Mouse (Mus musculus) midbrain, postnatal 0 days (tissue): Measurements from ENCODE around the gene Ppif. TPM values are rescaled to one million over a fixed set of nuclear protein-coding genes. Genes with fewer than 3 reads are reported as not detected.

Experiments used
- ATAC-seq: fragments of 200-750 bp; cut with Nextera tagmentation; 2 replicates; pipeline ENCODE4 v1.8.0; 2017; ENCODE audit warnings: moderate number of reproducible peaks, mild to moderate bottlenecking, moderate TSS enrichment, moderate library complexity; ENCODE audit not compliant: low FRiP score
- DNase-seq: peaks from one replicate; pipeline ENCODE4 v3.0.0-alpha.2; 2015; ENCODE audit warnings: low spot score
- H3K27ac ChIP-seq: fragments of 300-500 bp; sonication (generic); 2 replicates; pipeline ENCODE4 v1.5.1; 2014; ENCODE audit warnings: low read depth, mild to moderate bottlenecking, low read length, mixed read lengths
- H3K27me3 ChIP-seq: fragments of 300-500 bp; sonication (generic); 2 replicates; pipeline ENCODE4 v1.6.1; 2014; ENCODE audit warnings: low read length, control low read depth, mixed read lengths; ENCODE audit not compliant: insufficient read depth
- H3K36me3 ChIP-seq: fragments of 300-500 bp; sonication (generic); 2 replicates; pipeline ENCODE4 v1.6.1; 2014; ENCODE audit warnings: low read length, control low read depth, mixed read lengths; ENCODE audit not compliant: insufficient read depth
- H3K4me1 ChIP-seq: fragments of 300-500 bp; sonication (generic); 2 replicates; pipeline ENCODE4 v1.6.1; 2014; ENCODE audit warnings: mild to moderate bottlenecking, control low read depth, antibody characterized with exemption, low read length, mixed read lengths; ENCODE audit not compliant: insufficient read depth
- H3K4me2 ChIP-seq: fragments of 300-500 bp; sonication (generic); 2 replicates; pipeline ENCODE4 v1.6.1; 2014; ENCODE audit warnings: low read depth, mild to moderate bottlenecking, low read length, mixed read lengths; ENCODE audit not compliant: poor library complexity, severe bottlenecking
- H3K4me3 ChIP-seq: fragments of 300-500 bp; sonication (generic); 2 replicates; pipeline ENCODE4 v1.5.1; 2014; ENCODE audit warnings: low read depth, mild to moderate bottlenecking, low read length, moderate library complexity
- H3K9ac ChIP-seq: fragments of 300-500 bp; sonication (generic); replicated peaks from 2 replicates; pipeline ENCODE4 v1.6.1; 2014; ENCODE audit warnings: mild to moderate bottlenecking, low read length, moderate library complexity, mixed read lengths; ENCODE audit not compliant: poor library complexity, severe bottlenecking
- H3K9me3 ChIP-seq: fragments of 300-500 bp; sonication (generic); 2 replicates; pipeline ENCODE4 v1.6.1; 2016; ENCODE audit warnings: low read length, control low read depth
- CTCF ChIP-seq: IDR thresholded peaks from 2 replicates; pipeline ENCODE4 v1.5.1; 2016; ENCODE audit warnings: antibody characterized with exemption, mild to moderate bottlenecking
- WGBS: fragments of 180-500 bp; shearing (Covaris S2); extraction: QIAGEN DNeasy Blood & Tissue Kit; methylation state at CpG from one replicate; pipeline ENCODE4 v1.1.7; 2014; 5-methylcytosine and 5-hydroxymethylcytosine counted together
- polyA plus RNA-seq: library from polyadenylated mRNA; unstranded; fragments of >200 nt; fragmentation: Nextera tagmentation; extraction: Ambion mirVana; gene quantifications from 2 replicates; pipeline ENCODE4 v1.2.1, GENCODE M21; 2015
- total RNA-seq: library from RNA; depleted of rRNA; stranded (reverse); fragments of >200 nt; gene quantifications from 2 replicates; pipeline ENCODE4 v1.2.3, GENCODE M21; 2014

Ppif gene
- total and polyA plus RNA-seq, 2 experiments from 2014 or later, result 50.2 to 55.8 TPM

DNA sequence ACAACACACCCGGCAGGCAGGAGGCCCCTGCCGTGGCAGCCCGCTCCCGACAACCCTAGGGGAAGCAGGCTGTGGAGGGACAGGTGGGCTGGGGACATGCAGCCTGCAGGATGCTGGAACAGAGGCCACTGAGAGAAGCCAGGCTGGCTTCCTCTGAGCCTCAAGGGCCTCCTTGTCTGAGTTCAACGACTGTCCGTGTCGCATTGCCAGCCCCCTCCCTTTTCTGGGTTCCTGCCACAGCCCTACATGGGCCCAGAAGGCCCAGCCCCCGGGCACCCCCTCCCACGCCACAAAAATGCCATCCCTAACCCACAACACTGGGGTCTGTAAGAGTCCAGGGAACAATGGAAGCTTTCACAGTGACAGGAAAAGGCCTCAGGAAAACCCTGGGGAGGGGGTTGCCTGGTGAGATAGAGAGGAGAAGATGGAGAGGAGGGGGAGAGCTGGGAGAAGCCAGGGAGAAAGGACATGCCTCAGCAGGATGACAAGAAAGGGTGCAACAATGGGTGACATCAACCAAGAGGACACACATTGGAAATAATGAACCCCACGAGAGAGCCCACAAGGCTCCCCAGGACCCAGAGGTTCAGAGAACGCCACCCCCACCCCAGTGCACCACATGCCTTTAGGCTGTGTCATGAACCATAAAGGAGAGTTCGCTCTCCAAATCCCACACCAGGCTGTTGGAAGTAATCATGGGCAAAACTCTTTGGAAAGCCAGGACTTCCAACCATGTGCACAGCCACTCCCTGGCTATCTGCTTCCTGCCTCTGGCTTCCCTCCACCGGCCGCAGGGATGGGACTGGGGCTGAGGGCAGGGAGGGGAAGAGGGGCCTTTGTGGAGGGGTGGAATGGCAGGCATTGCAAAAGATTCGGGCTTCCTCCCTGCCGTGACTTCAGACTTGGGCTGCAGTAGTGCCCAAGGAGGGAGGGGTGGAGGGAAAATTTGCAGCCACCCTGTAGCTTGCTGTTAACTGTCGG lies 41.1 kb downstream of the Ppif start:
- Histone ChIP-seq H3K4me1 (peaks cover 7% of the 10 kb centered on the region), H3K9ac (no peak overlapping the region), H3K9me3 (no peaks in the 10 kb centered on the region), H3K36me3 (no peaks in the 10 kb centered on the region), H3K27ac (peak overlapping the region; percentile 43; the same call in 1 of the 2 replicates), H3K4me2 (no peak overlapping the region), H3K4me3 (no peak overlapping the region), H3K27me3 (no peaks in the 10 kb centered on the region)
- TF ChIP-seq CTCF, result no peak
- 31% methylated on average over 17 of the region's 17 CpGs for WGBS
- DNase-seq (peak; percentile 66), ATAC-seq (peak; percentile 74)

DNA sequence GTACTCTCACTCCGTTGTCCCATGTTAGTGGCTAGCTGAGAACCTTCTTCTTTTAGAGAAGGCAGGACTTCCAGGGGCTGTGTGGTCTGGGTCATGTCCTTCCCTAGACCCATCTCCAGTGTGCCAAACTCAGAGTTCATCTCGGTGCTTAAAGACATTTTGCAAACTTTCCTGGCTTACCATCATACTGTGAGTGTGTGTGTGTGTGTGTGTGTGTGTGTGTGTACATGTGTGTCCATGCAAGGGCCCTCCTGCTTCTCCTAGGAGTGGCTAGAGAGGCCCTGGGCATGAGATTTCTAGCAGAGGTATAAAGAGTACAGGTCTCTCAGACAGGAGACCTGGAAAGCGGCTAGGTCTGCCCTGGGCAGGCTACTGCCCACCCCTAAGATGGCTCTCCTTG lies 42.2 kb downstream of the Ppif start:
- peaks cover 7% of the 10 kb centered on the region for H3K4me1 ChIP-seq

DNA sequence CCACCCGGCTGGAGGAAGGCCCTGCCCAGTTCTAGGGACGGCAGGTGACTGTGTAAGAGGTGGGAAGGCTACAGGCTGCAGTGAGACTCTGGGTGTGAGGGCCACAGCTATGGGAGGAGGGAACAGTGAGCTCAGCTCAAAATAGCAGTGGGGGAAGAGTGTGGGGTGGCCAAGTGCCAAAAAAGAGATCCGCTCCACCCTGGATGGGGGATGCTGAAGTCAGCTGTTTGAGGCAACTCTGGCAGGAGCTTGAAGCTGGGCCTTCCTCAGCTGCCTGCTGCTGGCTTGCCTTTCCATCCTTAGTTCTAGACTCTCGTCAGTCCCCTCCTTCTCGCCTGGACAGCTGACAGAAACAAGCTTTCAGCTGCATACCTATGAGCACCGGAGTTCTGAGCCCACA lies 42.6 kb downstream of the Ppif start:
- no peaks in the 10 kb centered on the region for H3K36me3 ChIP-seq
- peaks cover 7% of the 10 kb centered on the region for H3K4me1 ChIP-seq
- H3K27ac ChIP-seq, result no peak overlapping the region
- no peak overlapping the region for H3K4me2 ChIP-seq
- no peaks in the 10 kb centered on the region for H3K9me3 ChIP-seq
- 57% methylated on average over 6 of the region's 6 CpGs for WGBS
- no peak overlapping the region for H3K9ac ChIP-seq
- no peak overlapping the region for H3K4me3 ChIP-seq
- TF ChIP-seq CTCF, result no peak
- ATAC-seq (no peak), DNase-seq (peak; percentile 70)
- H3K27me3 ChIP-seq, result no peaks in the 10 kb centered on the region

More for the DNA sequence above, 42.2 kb downstream of the Ppif start:
- H3K27me3 ChIP-seq, result no peaks in the 10 kb centered on the region
- no peak for TF ChIP-seq CTCF
- no peak overlapping the region for H3K4me3 ChIP-seq
- H3K27ac ChIP-seq, result no peak overlapping the region
- no peak overlapping the region for H3K9ac ChIP-seq
- ATAC-seq (no peak), DNase-seq (no peak)
- no peaks in the 10 kb centered on the region for H3K9me3 ChIP-seq
- WGBS, result 78% methylated on average over 3 of the region's 3 CpGs
- no peaks in the 10 kb centered on the region for H3K36me3 ChIP-seq
- H3K4me2 ChIP-seq, result no peak overlapping the region

DNA sequence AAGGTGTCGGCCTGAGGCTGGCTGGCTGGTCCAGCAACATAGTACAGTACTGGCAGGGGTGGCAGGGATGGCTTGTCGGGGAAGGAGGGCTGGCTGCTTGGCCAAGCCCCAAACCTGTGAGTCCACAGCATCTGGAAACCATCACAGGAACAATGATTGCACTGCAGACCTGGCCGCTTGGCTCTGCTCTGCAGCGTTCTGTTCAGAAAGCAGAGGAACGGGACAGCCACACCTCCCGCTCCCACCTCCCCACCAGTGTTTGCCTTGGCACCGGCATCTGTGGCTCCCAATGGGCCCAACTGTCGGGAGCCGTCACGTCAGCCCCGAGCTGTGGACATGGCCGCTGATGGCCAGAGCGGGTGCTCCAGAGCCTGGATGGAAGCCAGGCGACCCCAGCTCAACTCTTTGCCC lies 44.6 kb downstream of the Ppif start:
- H3K9ac ChIP-seq, result no peak overlapping the region

DNA sequence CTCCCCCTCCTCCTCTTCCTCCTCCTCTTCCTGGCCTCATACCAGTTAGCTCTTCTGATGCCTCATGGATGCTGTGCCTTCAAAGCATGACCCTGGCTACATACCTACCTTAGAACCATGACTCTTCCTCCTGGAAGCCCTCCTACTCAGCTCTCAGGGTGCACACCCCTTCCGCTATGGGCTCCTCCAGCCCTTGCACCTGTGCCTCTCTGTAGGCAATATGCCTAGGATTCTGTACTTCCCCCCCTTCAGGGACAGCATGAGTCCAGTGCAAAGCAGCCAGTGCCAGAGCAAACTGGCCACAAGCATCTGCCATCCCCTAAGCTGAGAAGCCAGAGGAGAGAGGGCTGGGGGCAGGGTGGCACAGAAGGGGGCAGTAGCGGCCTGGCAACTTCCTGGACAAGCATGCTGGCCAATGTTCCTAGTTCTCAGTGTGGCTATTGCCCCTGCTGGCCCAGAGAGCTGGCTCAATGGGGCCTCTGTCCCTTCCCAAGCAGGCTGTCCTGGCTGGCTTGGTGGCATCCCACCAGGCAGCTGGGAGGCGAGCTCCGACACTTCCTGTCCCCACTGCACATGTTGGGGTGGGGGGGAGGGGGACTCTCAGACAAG lies 46.1 kb downstream of the Ppif start:
- Histone ChIP-seq H3K27me3 (no peaks in the 10 kb centered on the region), H3K36me3 (no peaks in the 10 kb centered on the region), H3K9ac (no peak overlapping the region), H3K4me3 (no peak overlapping the region), H3K4me1 (no peaks in the 10 kb centered on the region; the same call in none of the 2 replicates), H3K4me2 (no peak overlapping the region), H3K9me3 (no peaks in the 10 kb centered on the region), H3K27ac (0 out of 2 replicates have a peak overlapping the region, but pooled peaks have one; percentile 13)
- WGBS, result 63% methylated on average over 4 of the region's 4 CpGs
- ATAC-seq (peak; percentile 75), DNase-seq (peak; percentile 80)
- no peak; the same call in 1 of the 2 replicates for TF ChIP-seq CTCF

More for the DNA sequence above, 44.6 kb downstream of the Ppif start:
- H3K27ac ChIP-seq, result no peak overlapping the region
- H3K27me3 ChIP-seq, result no peaks in the 10 kb centered on the region
- H3K9me3 ChIP-seq, result no peaks in the 10 kb centered on the region
- H3K4me3 ChIP-seq, result no peak overlapping the region
- ATAC-seq, result no peak
- no peak for TF ChIP-seq CTCF
- 58% methylated on average over 14 of the region's 14 CpGs for WGBS
- H3K4me1 ChIP-seq, result peaks cover 7% of the 10 kb centered on the region
- H3K36me3 ChIP-seq, result no peaks in the 10 kb centered on the region
- no peak overlapping the region for H3K4me2 ChIP-seq
- peak; percentile 49 for DNase-seq
